ENCODE assay signal across 8 mouse cellular contexts in the genomic region with DNA sequence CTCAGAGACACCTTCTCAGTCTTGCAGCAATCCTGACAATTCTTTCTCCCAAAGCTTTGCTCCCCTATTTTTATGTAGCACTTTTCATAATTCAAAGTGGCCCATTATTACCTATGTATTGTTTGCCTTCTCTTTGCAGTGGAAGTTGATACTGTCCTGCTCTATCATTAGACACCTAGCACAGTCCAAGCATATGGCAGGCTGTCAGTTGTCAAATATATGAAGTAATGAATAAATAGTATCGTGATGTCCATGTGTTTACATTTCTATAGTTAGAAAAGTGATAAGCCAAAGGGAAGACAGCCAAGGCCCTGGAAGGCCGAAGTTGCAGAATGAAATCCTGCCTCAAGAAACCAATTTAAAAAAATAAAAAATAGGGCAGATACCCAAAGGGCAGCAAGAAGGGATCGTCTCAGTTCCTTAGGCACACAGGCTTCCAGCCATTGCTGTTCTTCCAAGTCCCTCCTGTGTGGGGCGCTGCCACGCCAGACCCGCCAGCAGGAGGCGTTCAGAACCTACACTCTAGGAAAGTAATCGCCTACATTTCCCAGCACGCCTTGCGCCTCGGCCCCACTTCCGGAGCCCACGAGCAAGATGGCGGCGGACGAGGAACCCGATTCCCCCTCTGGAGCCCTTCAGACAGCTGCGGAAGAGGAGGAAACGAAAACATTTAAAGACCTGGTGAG. TPM values are rescaled to one million over a fixed set of nuclear protein-coding genes. Genes with fewer than 3 reads are reported as not detected.
A peak's percentile ranks its signal among the peaks of the same experiment; 100 is the strongest.
DNase-seq lines count a peak whose midpoint lies in the region; ATAC-seq and TF ChIP-seq lines count a peak whose summit lies in the region.

A gene (plus strand): TSS at position 565 of the 686 bp plus-strand sequence.

- ATAC-seq in forebrain, embryonic 12.5 days (ENCODE audit: low FRiP score), result peak; percentile 94
- ATAC-seq in heart, postnatal 0 days (ENCODE audit: insufficient read depth, low read depth), result peak; percentile 94
- peak; percentile 93 for ATAC-seq in liver, embryonic 16.5 days (ENCODE audit: low read depth)
- peak; percentile 92 for ATAC-seq in neural tube, embryonic 13.5 days (ENCODE audit: low read depth)

- no peaks in the 10 kb centered on the region for H3K27me3 ChIP-seq in E14TG2a.4 (ENCODE audit: insufficient read depth, low read length)
- no peaks in the 10 kb centered on the region for H3K27me3 ChIP-seq in forebrain, embryonic 12.5 days
- H3K27me3 ChIP-seq in heart, postnatal 0 days (ENCODE audit: control insufficient read depth, insufficient read depth, low read length), result no peaks in the 10 kb centered on the region
- no peaks in the 10 kb centered on the region for H3K27me3 ChIP-seq in liver, embryonic 16.5 days (ENCODE audit: control insufficient read depth, insufficient read depth, low read depth, low read length)
- no peaks in the 10 kb centered on the region for H3K27me3 ChIP-seq in neural tube, embryonic 13.5 days
- H3K27me3 ChIP-seq in testis, adult 2 months (ENCODE audit: control insufficient read depth, insufficient read depth, low read length), result no peaks in the 10 kb centered on the region

- DNase-seq in c-Kit-positive CD71-positive TER-119-positive erythroid progenitor cells, embryonic 14.5 days (ENCODE audit: low spot score), result peak; percentile 93
- DNase-seq in heart, postnatal 0 days (ENCODE audit: low spot score), result peak; percentile 93
- peak; percentile 97 for DNase-seq in kidney, postnatal 4 days

- H3K4me3 ChIP-seq in E14TG2a.4 (replicated peaks; ENCODE audit: low read length), result peak within 1 kb of the TSS; percentile 91
- H3K4me3 ChIP-seq in forebrain, embryonic 12.5 days (replicated peaks), result peak within 1 kb of the TSS; percentile 81
- peak within 1 kb of the TSS; percentile 83 for H3K4me3 ChIP-seq in heart, postnatal 0 days (ENCODE audit: low read depth, low read length)
- H3K4me3 ChIP-seq in liver, embryonic 16.5 days (ENCODE audit: low read depth, low read length), result peak within 1 kb of the TSS; percentile 88
- peak within 1 kb of the TSS; percentile 68 for H3K4me3 ChIP-seq in neural tube, embryonic 13.5 days
- H3K4me3 ChIP-seq in testis, adult 2 months (ENCODE audit: control insufficient read depth, low read depth, low read length), result peak within 1 kb of the TSS; percentile 99

- peak; percentile 81 for TF ChIP-seq CTCF in E14TG2a.4 (conservative IDR thresholded peaks at IDR 0.05; ENCODE audit: low read length)
- peak; percentile 100 for TF ChIP-seq CTCF in heart, postnatal 0 days (IDR thresholded peaks at IDR 0.05; ENCODE audit: low read depth)
- peak; percentile 98 for TF ChIP-seq CTCF in testis, adult 2 months (IDR thresholded peaks at IDR 0.05; ENCODE audit: control insufficient read depth, insufficient read depth, insufficient replicate concordance, low read depth, low read length)

- peaks cover 30% of the 10 kb centered on the region for H3K36me3 ChIP-seq in E14TG2a.4 (ENCODE audit: insufficient read depth, low read length)
- peaks cover 26% of the 10 kb centered on the region for H3K36me3 ChIP-seq in forebrain, embryonic 12.5 days (replicated peaks)
- H3K36me3 ChIP-seq in heart, postnatal 0 days (replicated peaks; ENCODE audit: control insufficient read depth, insufficient read depth, low read length), result peaks cover 27% of the 10 kb centered on the region
- H3K36me3 ChIP-seq in liver, embryonic 16.5 days (ENCODE audit: control insufficient read depth, insufficient read depth), result peaks cover 25% of the 10 kb centered on the region
- H3K36me3 ChIP-seq in neural tube, embryonic 13.5 days, result peaks cover 29% of the 10 kb centered on the region
- peaks cover 2% of the 10 kb centered on the region for H3K36me3 ChIP-seq in testis, adult 2 months (ENCODE audit: control insufficient read depth, insufficient read depth, low read length)

- peak within 1 kb of the TSS; percentile 78 for H3K9ac ChIP-seq in forebrain, embryonic 12.5 days
- peak within 1 kb of the TSS; percentile 81 for H3K9ac ChIP-seq in heart, postnatal 0 days (replicated peaks; ENCODE audit: low read depth, low read length)
- peak within 1 kb of the TSS; percentile 79 for H3K9ac ChIP-seq in liver, embryonic 16.5 days (ENCODE audit: low read depth, low read length)
- H3K9ac ChIP-seq in neural tube, embryonic 13.5 days, result peak within 1 kb of the TSS; percentile 82

- 7% methylated on average over 19 of the region's 19 CpGs for WGBS in forebrain, embryonic 12.5 days
- 2% methylated on average over 19 of the region's 19 CpGs for WGBS in heart, postnatal 0 days
- WGBS in liver, embryonic 16.5 days (ENCODE audit: insufficient replicate concordance), result 5% methylated on average over 19 of the region's 19 CpGs
- 6% methylated on average over 19 of the region's 19 CpGs for WGBS in neural tube, embryonic 13.5 days

- peaks cover 6% of the 10 kb centered on the region for H3K4me1 ChIP-seq in E14TG2a.4 (replicated peaks; ENCODE audit: low read depth, low read length)
- peaks cover 8% of the 10 kb centered on the region for H3K4me1 ChIP-seq in forebrain, embryonic 12.5 days
- H3K4me1 ChIP-seq in heart, postnatal 0 days (ENCODE audit: control insufficient read depth, insufficient read depth), result peaks cover 6% of the 10 kb centered on the region; the same call in 1 of the 2 replicates
- H3K4me1 ChIP-seq in liver, embryonic 16.5 days (ENCODE audit: control insufficient read depth, low read depth, low read length), result peaks cover 32% of the 10 kb centered on the region
- H3K4me1 ChIP-seq in neural tube, embryonic 13.5 days (replicated peaks), result peaks cover 11% of the 10 kb centered on the region
- peaks cover 3% of the 10 kb centered on the region; the same call in 1 of the 2 replicates for H3K4me1 ChIP-seq in testis, adult 2 months (ENCODE audit: control insufficient read depth, insufficient read depth, low read length)

- TF ChIP-seq POLR2A in testis, adult 2 months (IDR thresholded peaks at IDR 0.05; ENCODE audit: control insufficient read depth, low read depth, low read length), result peak; percentile 75

- H3K27ac ChIP-seq in forebrain, embryonic 12.5 days, result no peak within 1 kb of the TSS
- H3K27ac ChIP-seq in heart, postnatal 0 days (ENCODE audit: low read depth), result peak within 1 kb of the TSS; percentile 1; the same call in 1 of the 2 replicates
- peak within 1 kb of the TSS; percentile 45; the same call in 1 of the 2 replicates for H3K27ac ChIP-seq in liver, embryonic 16.5 days (ENCODE audit: low read length)
- H3K27ac ChIP-seq in neural tube, embryonic 13.5 days (replicated peaks), result 0 out of 2 replicates have a peak within 1 kb of the TSS, but pooled peaks have one; percentile 43
- H3K27ac ChIP-seq in testis, adult 2 months (ENCODE audit: control insufficient read depth, insufficient read depth, low read depth, low read length), result peak within 1 kb of the TSS; percentile 67; the same call in 1 of the 2 replicates

- H3K4me2 ChIP-seq in forebrain, embryonic 12.5 days, result peak within 1 kb of the TSS; percentile 86
- peak within 1 kb of the TSS; percentile 80 for H3K4me2 ChIP-seq in heart, postnatal 0 days (ENCODE audit: low read depth, low read length)
- peak within 1 kb of the TSS; percentile 80 for H3K4me2 ChIP-seq in liver, embryonic 16.5 days (ENCODE audit: low read depth, low read length)
- H3K4me2 ChIP-seq in neural tube, embryonic 13.5 days, result peak within 1 kb of the TSS; percentile 70

- TF ChIP-seq EP300 in heart, postnatal 0 days (IDR thresholded peaks at IDR 0.05; ENCODE audit: low read depth), result no peak

- H3K9me3 ChIP-seq in E14TG2a.4 (ENCODE audit: low read length), result no peaks in the 10 kb centered on the region
- H3K9me3 ChIP-seq in forebrain, embryonic 12.5 days, result no peaks in the 10 kb centered on the region
- no peaks in the 10 kb centered on the region for H3K9me3 ChIP-seq in heart, postnatal 0 days (replicated peaks; ENCODE audit: control insufficient read depth, low read length)
- no peaks in the 10 kb centered on the region for H3K9me3 ChIP-seq in liver, embryonic 16.5 days (replicated peaks; ENCODE audit: control insufficient read depth, low read length)
- H3K9me3 ChIP-seq in neural tube, embryonic 13.5 days, result no peaks in the 10 kb centered on the region

RNA-seq across cellular contexts. Expression of the gene that starts here (rescaled TPM):
- 91.3 and 93.0 TPM in 2 replicates for polyA plus RNA-seq in forebrain, embryonic 12.5 days (2016; fragmentation: Nextera tagmentation; extraction: Ambion mirVana)
- 24.5 and 35.8 TPM in 2 replicates for total RNA-seq in heart, postnatal 0 days (2014; rRNA removed; ENCODE audit: low replicate concordance)
- polyA plus RNA-seq in heart, postnatal 0 days (2015; fragmentation: Nextera tagmentation; extraction: Ambion mirVana), result 51.4 and 52.7 TPM in 2 replicates
- 47.9 and 51.1 TPM in 2 replicates for polyA plus RNA-seq in liver, embryonic 16.5 days (2015; fragmentation: Nextera tagmentation; extraction: Ambion mirVana)
- polyA plus RNA-seq in neural tube, embryonic 13.5 days (2015; fragmentation: Nextera tagmentation; extraction: Ambion mirVana), result 77.3 and 89.1 TPM in 2 replicates
- polyA plus RNA-seq in testis, adult 2 months (2012; rRNA removed), result 18.8 and 20.3 TPM in 2 replicates
